Mouse (Mus musculus) spleen, adult 18-20 months (tissue): ENCODE data around the gene Lrp6.
A peak's percentile ranks its signal among the peaks of the same experiment; 100 is the strongest.

Experiments
- DNase-seq, 2 experiments: peaks; one replicate each; pipeline ENCODE4 v3.0.0; 2022; ENCODE audit warnings: mixed read lengths in 2 of 2

Lrp6 gene

DNA sequence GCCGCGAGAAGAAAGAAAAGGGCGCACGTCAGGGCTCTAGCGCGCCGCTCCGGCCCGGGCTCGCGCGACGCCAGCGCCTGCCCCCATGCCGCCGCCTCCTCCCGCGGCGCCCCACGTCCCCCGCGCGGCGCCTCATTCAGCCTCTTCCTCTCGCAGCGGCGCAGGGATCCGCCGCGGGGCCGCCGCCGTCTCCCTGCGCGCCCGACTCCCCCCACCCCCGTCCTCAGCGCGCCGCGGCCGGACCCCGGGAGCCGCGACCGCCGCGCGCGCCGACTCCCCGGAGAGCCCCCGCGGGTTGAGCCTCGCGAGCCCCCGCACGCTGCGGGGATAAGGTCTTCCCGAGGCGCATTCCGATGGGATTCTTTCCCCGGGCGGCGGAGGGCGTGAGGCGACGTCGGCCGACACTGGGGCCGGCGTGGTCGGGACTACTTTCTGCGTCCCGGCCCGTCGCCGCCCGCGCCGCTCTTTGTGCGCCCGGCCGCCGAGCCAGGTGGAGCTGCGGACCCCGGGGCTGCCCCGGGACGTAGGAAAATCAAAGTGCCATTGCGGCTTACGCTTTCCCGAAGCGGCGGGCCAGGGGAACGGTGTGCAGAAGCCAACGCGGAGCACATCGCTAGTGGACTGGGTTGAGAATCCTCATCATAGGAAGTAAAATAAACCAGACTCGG lies at the start of gene Lrp6:
Lrp6 (minus strand) TSS at position 148 of the 668 bp plus-strand sequence.
- peak; percentile 76 to 82 for DNase-seq

DNA sequence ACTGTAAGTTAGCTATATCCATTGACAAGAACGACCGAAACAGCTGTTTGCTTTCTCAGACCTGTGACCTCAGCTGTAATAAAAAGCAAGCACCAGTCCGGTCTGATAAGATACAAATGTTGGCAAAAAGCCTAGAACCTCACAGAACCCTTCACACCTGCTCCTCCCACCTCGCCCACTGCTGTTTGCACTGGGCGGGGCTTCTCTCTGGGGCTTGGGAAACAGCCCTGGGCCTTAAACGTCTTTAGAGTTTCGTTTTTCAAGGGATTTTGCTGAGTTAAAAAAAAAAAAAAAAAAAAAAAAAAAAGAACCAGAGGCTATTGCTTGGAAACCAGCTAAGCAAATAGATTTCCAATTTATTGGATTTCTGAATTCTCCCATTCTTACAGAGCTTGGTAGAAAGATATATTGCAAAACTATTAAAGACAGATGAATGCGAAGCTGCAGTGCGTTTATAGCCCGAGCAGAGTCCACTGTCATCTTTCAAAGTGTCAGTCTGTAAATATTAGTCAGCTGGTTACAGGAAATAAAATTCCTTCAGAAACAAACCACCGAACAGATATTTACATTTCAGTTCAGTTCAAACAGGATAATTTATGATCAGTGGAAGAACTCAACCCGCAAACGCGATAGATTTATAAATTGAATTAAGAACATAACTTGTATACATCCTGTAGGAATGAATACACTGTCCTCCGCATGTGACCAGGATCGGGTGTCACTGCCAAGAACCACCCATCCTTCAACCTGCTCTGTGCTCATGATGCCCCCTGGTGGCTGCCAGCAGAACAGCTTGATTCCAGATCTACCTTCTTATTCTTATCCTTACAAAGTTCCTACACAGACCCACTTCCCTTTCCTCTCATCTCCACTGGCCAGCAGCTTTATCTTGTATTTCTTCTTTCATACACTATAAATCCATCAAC lies 48.2 kb upstream of the Lrp6 start:
- peak; percentile 46 to 77 for DNase-seq

DNA sequence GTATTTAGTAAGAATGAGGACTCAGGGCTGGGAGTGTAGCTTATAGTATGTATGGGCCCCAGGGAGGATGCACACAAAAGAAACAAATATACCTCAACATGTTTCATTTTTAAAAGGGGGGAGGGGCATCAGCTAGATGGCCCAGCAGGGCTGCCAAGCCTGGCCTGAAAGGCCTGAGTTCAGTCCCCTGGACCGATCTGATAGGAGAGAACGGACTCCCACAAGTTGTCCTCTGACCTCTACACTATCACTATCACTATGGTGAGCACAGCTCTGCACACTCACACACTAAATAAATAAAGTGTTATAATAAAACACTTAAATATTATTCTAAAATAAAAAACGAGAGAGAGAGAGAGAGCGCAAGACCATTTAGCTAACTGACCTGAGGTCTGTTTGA lies 47.6 kb upstream of the Lrp6 start:
- DNase-seq, result no peak

DNA sequence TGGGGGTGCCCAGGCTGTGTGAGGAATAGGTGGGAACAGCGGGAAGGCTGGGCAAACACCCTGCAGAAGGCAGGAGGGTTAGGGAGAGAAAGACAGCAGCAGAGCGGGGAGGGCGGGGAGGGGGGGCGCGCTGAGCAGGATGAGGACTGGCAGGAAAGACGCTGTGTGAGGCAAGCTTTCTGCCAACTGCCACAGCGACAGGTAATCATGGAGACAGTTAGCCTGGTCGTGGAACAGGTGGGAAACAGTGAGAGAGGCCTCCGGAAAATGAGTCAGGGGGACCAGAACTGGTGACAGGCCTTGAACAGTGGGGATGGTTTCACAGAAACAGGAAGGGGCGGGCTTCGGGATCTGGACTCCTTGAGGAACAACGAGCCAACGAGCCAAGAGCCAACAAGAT lies 45.1 kb upstream of the Lrp6 start:
- no peak for DNase-seq

DNA sequence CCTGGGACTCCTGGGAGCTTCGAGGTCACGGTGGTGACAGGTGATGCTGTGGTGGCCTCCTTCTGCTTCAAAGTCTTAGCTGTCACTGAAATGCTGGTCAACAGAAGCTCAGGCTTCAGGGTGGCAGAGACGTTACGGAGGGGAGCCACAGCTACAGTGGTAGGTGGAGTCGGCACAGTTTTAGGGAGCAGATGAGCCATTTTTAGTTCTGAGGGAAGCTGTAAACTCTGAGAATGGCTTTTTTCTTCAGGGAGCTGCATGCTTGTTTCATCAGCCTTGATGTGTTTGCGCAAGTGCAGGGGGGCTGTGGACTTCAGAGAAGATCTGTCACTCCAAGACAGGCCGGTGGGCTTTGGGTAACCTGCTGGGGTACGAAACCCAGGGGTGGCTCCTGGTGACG lies 43.6 kb upstream of the Lrp6 start:
- no peak for DNase-seq

DNA sequence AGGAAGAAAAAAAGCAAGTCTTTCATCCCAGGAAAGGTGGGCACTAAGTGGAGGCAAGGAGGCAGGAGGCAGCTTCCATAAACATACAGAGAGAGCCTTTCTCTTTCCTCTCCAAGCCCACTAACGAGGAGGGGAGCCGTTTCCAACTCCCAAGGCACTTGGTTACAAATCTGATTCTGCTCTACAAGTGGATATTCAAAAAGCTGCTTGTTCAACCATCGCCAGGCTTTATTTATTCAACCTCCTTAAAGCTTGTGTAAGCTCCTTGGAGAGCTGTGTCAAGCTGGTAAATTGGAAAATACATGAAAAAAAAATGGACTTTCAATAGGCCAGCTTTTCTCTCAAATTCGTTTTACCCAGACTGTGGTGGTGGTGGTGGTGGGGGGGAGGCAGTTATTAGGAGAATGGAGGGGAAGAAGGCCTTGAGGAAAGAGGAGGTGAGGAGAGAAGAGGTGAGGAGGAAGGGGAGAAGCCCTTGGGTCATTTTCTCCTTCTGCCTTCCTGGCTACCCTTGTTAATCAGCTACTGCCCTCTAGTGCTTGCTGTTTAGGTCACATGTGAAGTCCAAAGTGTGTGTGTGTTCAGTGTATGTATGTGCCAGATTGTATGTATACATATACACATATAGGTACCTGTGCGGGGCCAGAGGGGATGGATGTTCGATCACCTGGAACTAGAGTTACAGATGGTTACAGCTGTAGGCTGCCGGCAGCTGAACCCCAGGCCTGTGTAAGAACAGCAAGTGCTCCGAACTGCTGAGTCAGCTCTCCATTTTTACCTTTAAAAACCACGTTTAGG lies 40.4 kb upstream of the Lrp6 start:
- DNase-seq, result no peak

DNA sequence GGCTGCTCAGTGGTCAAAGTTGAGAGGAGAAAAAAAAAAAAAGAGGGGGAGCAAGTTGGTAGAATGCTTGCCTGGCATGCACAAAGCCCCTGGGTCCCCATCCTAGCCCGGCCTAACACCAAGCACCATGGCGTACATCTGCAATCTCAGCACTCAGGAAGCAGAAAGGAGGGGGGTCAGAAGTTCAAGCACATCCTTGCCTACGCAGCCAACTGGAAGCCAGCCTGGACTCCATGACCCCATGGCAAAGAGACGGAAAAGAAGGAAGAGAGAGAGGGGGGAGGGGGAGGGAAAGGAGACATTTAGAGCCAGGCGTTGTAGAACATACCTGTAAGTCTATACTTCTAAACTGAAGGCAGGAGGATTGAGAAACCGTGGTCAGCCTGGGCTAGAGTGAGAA lies 39.8 kb upstream of the Lrp6 start:
- DNase-seq, result no peak

DNA sequence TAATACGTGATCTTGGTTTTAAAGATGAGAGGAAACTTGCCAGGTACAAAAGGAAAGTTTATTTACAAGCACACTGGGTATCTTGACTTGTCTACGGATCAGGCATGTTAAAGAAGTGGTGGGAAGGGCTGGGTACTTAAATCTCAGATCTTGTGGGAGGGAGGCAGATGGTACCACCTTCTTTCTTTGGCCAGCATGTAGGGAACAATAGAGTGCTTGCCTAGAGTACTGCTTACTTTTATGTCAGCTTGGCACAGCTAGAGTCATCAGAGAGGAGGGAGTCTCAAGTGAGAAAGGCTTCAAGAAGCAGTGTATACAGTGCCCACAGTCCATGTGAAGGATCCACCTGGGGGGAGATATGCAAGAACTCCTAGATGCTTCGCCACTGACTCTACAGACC lies 38.4 kb upstream of the Lrp6 start:
- DNase-seq, result no peak

DNA sequence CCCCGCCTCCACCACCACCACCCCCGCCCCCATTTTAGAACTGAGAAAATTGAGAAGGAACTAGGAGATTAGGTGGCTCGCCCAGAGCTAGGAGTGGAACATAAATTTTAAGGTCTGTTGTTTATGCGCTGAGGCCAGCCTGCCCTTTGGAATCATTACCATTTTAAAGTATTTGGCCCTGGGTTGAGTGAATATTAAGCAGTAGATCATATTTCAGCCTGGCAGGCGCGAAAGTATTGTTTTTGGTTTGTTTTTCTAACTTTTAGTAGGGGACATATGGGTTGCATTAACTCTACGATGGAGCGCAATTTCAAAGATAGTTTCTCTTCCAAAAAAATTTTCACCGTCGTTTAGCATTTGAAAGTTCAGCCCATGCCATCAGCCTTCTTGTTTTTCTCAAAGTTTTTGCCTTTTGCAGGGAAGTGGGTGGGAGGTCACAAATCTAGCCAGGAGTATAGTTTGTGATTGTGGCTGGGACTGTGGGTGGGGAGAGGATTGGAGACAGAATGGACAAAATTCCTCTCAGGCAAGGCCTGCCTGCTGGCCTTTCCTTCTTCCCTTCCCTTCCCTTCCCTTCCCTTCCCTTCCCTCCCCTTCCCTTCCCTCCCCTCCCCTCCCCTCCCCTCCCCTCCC lies 35.7 kb upstream of the Lrp6 start:
- no peak for DNase-seq

DNA sequence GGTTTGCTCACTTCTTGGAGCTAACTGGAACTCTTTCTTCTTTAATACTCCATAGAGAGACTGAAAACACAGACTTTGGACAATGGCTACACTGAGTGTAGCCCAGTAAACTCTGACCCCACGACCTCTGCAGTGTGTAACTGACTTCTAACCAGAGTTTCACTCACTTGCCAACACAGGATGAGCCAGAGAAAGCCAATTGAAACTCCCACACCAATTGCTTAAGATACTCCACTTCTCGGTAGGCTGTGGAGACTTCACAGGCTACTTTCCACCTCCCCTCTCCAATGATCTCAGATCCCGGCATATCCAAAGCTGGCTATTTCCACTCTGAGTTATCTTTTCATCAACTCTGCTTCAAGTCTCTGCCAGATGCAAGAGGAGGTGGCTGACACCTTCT lies 35.0 kb upstream of the Lrp6 start:
- DNase-seq, result no peak

DNA sequence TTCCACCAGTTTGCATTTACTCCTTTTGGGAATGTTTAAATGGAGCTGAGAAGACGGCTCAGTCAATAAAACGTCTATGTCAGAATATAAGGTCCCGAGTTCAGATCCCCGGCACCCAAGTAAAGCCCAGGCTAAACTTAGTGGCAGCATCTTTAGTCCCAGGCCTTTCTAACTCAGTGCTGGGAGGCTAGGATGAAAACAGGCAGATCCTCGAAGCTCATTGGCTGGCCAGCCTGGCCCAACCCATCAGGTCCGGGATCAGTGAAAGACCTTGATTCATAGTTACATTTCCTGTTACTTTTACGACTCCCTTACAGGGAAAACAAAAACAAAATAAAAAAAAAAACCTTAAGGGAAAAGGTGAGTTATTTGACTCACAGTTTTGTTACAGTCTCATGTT lies 34.4 kb upstream of the Lrp6 start:
- no peak for DNase-seq

DNA sequence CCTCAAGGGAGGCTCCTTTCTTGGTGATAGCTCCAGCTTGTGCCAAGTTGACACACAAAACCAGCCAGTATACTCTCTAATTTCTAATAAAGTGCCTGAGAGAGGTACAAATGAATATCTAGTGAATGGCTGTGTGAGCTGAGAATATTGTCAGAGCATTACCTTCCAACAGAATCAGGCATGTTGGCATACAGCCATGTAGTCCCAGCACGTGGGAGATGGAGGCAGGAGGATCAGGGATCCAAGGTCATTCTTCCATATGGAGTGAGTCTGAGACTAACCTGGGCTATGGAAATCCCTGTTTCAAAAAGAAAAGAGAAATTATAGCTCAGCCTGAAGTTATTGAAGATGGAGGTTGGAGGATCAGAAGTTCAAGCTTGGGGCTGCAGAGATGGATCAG lies 32.5 kb upstream of the Lrp6 start:
- no peak for DNase-seq

DNA sequence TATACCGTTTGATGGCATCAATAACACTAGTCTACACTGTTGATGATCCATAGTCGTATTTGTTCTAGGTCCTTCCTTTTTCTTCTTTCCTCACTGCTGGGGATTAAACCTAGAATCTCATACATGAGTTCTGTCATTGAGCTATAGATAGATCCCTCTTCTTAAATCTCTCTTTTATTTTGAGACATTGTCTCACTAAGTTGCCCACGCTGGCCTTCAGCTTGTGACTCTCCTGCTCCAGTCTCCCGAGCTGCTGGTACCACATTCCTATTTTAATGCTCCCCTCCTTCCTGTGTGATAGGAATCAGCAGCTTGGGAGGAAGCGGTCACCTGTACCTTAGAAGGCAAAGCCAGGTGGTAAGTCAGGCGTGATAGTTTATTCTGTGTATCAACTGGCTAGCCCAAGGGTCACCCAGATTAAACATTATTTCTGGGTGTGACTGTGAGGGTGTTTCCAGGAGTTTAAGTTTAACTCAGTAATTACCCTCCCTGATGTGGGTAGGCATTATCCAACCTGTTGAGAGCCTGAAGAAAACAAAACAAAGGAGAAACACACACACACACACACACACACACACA lies 31.0 kb upstream of the Lrp6 start:
- DNase-seq, result no peak

DNA sequence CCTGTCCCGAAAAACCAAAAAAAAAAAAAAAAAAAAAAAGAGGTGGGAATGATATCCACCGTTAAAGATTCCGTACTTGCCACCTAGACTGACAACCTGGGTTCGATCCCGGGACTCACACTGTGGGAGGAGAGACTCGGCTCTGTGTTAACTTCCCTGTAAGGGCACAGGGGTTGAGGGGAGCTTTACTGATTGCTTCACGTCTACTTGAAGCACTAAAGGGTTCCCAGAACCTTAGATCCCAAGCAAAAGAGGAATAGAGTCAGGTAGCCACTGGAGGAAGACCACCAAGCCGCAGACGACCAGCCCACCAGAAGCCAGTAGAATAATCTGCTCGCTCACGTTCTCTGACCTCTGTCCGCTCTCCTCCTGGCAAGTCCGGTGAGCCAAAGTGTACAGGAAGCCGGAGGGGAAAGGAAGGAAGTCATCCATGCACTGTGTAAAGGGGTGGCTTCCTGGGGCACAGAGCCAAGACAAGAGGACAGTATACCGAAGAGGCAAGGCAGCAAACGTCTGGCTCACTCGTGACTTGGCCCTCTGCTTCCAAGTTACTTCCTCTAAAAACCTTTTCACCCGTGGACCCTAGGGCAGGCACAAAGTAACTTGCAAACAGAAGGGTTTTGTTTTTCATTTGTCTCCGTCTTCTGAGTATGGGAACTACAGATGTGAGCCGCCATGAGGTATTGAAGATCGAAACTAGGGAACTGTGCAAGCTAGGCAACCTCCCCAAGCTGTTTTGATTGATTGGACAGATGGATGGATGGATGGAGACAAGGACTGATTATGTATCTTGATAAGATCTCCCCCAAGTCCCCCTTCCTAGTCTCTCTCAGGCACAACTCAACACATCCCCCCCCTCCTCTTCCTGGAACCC lies 28.0 kb upstream of the Lrp6 start:
- peak in 1 of 2 experiments; percentile 7 for DNase-seq

DNA sequence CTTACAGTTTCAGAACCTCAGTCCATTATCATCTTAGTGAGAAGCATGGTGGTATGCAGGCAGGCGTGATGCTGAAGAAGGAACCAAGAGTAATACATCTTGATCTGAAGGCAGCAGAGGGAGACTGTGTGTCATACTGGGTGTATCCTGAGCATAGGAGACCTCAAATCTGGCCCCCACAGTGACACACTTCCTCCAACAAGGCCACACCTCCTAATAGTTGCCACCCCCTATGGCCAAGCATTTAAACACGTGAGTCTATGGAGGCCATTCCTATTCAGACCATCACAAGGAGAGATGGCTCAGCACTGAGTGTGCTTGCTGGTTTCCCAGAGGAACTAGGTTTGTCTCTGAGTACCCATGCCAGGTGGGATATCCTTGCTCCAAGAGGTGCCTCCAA lies 24.8 kb upstream of the Lrp6 start:
- no peak for DNase-seq

DNA sequence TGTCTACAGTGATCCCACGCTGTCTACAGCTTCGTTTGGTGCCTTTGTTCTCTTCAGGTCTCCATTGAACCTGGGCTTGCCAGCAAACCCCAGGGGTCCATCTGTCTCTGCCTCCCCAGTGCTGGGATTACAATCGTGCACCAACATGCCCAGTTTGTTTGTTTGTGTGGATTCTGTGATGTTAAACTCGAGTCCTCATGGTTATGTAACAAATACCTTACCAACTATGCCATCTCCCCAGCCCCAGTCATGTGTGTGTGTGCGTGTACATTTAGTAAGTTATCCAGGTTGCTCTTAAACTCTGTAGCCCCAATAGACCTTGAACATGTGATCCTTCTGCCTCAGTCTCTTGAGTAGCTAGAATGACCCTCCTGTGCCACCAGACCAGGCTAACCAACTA lies 19.5 kb upstream of the Lrp6 start:
- no peak for DNase-seq

DNA sequence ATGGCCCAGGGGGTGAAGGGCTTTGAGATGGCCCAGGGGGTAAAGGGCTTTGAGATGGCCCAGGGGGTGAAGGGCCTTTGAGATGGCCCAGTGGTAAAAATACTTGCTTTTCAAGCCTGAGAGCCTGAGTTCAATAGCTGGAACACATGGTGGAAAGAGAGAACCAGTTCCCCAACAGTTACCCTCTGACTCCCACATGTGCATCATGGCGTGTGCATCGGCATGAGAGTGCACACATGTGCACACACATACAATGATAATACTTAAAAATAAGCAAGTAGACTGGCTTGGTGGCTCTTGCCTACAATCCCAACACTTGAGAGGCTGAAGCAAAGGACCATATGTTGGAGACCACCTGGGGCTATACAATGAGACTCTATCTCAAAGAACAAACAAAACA lies 17.9 kb upstream of the Lrp6 start:
- DNase-seq, result no peak

DNA sequence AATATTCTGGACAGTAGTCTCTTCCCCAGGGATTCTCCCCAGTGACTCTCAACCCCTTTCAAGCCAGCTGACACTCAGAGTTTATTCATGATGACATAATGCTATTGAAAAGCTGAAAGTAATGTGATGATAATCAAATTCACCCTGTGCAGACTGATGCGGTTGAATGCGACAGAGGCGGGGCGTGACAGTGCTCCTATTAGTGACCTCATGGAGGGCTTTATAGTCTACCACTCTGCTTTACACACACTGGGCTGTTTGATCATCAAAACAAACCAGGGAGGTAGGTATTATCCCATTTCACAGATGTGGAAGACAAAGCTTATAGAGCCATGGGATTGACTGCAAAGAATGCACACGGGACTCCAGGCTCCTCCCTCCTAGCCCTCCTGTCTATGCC lies 15.3 kb upstream of the Lrp6 start:
- no peak for DNase-seq

DNA sequence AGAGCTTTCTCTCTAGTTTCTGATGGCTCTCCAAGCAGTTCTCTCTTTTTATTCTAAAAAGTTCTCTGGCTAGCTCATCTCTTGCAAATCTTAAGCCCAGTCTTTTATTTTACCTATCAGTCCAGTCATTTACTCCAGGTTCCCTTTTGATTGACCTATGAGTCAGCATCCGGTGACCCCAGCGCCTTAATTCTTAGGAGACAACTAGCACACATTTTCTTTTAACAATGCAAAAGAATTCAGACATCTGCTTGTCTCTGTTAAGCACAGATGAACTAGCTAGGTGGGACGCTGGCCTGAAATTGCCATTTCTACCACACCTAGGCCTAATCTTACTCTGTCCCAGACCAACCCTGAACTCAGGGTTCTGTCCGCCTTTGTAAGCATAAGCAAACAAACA lies 12.7 kb upstream of the Lrp6 start:
- no peak for DNase-seq

DNA sequence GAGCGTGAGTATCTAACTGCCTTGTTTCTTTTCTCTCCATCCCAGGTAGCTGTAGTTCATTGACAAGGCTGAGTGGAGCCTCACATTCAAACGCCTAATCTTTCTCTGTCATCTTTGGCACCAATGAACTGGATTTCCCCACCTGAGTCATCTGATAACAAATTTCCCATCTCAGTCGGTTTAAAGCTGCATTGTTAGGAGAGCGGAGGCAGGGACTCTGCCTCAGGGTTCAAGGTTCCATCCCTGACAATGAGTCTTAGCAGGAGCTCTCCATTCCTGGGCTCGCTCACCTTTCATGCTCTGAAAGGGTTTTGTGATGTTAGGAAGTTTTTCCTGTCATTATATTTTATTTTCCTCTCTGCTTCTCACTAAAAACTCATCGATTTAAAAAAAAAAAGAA lies 11.3 kb upstream of the Lrp6 start:
- DNase-seq, result no peak

DNA sequence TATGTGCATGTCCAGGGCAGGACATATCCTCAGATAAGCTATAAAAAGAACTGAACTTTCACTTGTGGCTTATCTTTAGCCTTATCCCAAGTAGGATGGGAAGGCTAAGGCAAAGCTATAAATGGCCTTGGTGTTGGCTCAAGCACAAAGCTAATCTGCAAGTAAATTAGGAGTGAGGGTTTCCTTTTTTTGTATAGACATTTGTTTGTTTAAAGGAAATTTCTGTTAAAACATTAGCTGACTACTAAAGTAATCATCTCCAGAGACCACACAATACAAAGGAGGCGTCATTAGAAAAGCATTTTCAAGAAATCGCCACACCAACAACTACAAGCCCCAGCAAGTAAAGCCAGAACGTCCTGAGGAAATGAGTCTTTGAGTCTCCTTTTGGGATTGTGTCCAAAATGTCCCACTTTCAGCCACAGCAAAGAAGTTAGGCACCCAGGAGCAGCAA lies 8.6 kb upstream of the Lrp6 start:
- no peak for DNase-seq
